Mouse (Mus musculus) myocyte (in vitro differentiated cells): ENCODE data around the gene Vdr. TPM values are rescaled to one million over a fixed set of nuclear protein-coding genes. Genes with fewer than 3 reads are reported as not detected.

Experiments
- H3K27me3 ChIP-seq: one replicate; pipeline ENCODE4 v1.6.1; 2011; ENCODE audit not compliant: control insufficient read depth, insufficient read depth, insufficient read length
- H3K36me3 ChIP-seq: one replicate; pipeline ENCODE4 v1.6.1; 2011; ENCODE audit not compliant: control insufficient read depth, insufficient read depth
- H3K4me2 ChIP-seq: one replicate; pipeline ENCODE4 v1.6.1; 2011; ENCODE audit warnings: low read depth, control low read depth
- H3K4me3 ChIP-seq: one replicate; pipeline ENCODE4 v1.5.1; 2011; ENCODE audit warnings: mild to moderate bottlenecking, control low read depth, moderate library complexity
- H3K79me2 ChIP-seq: one replicate; pipeline ENCODE4 v1.6.1; 2011; ENCODE audit not compliant: control insufficient read depth, insufficient read depth
- H3ac ChIP-seq: one replicate; pipeline ENCODE4 v1.6.1; 2011; ENCODE audit not compliant: control insufficient read depth, insufficient read length
- CEBPB ChIP-seq: IDR thresholded peaks from 2 replicates; pipeline ENCODE4 v1.6.1; 2011; ENCODE audit warnings: mild to moderate bottlenecking, moderate library complexity; ENCODE audit not compliant: poor library complexity, insufficient read depth, severe bottlenecking
- E2F4 ChIP-seq: IDR thresholded peaks from one replicate; pipeline ENCODE4 v1.6.1; 2011; ENCODE audit warnings: mild to moderate bottlenecking, control low read depth, moderate library complexity; ENCODE audit not compliant: insufficient read depth
- MAX ChIP-seq: IDR thresholded peaks from one replicate; pipeline ENCODE4 v1.6.1; 2011; ENCODE audit warnings: low read depth, mild to moderate bottlenecking, control low read depth
- MYOD1 ChIP-seq, 3 experiments: IDR thresholded peaks; one replicate each; pipeline ENCODE4 v1.6.1; 2011; ENCODE audit warnings: control low read depth in 2 of 3, low read depth in 2 of 3, mild to moderate bottlenecking in 2 of 3, moderate library complexity in 1 of 3; ENCODE audit not compliant: insufficient read length in 2 of 3, control insufficient read depth in 1 of 3
- MYOG ChIP-seq, 3 experiments: IDR thresholded peaks; one replicate each; pipeline ENCODE4 v1.6.1; 2011; ENCODE audit warnings: control low read depth in 2 of 3, low read depth in 2 of 3, mild to moderate bottlenecking in 2 of 3; ENCODE audit not compliant: insufficient read length in 2 of 3, control insufficient read depth in 1 of 3, insufficient read depth in 1 of 3
- POLR2A ChIP-seq: IDR thresholded peaks from one replicate; pipeline ENCODE4 v1.6.1; 2011; ENCODE audit warnings: low read depth, mild to moderate bottlenecking, control low read depth, moderate library complexity; ENCODE audit not compliant: insufficient read length
- POLR2AphosphoS2 ChIP-seq: IDR thresholded peaks from one replicate; pipeline ENCODE4 v1.6.1; 2011; ENCODE audit warnings: low read depth, control low read depth; ENCODE audit not compliant: insufficient read length
- REST ChIP-seq: IDR thresholded peaks from one replicate; pipeline ENCODE4 v1.6.1; 2011; ENCODE audit warnings: mild to moderate bottlenecking, control low read depth, moderate library complexity; ENCODE audit not compliant: insufficient read depth, insufficient read length
- SRF ChIP-seq: IDR thresholded peaks from one replicate; pipeline ENCODE4 v1.6.1; 2011; ENCODE audit warnings: low read depth; ENCODE audit not compliant: control insufficient read depth, insufficient read length
- TCF12 ChIP-seq: IDR thresholded peaks from one replicate; pipeline ENCODE4 v1.6.1; 2011; ENCODE audit warnings: mild to moderate bottlenecking, control low read depth; ENCODE audit not compliant: poor library complexity, insufficient read depth, severe bottlenecking
- TCF3 ChIP-seq: IDR thresholded peaks from one replicate; pipeline ENCODE4 v1.6.1; 2011; ENCODE audit warnings: low read depth, control low read depth; ENCODE audit not compliant: insufficient read length
- USF1 ChIP-seq: IDR thresholded peaks from one replicate; pipeline ENCODE4 v1.6.1; 2011; ENCODE audit warnings: low read depth, mild to moderate bottlenecking, control low read depth, moderate library complexity
- polyA plus RNA-seq: library from polyadenylated mRNA; unstranded; fragments of >200 nt; fragmentation: generic; extraction: Trizol; gene quantifications from one replicate; pipeline ENCODE4 v1.2.1, GENCODE M21; 2012; ENCODE audit warnings: missing spikeins

The Vdr gene
- polyA plus RNA-seq, 1 experiment = 9.8 TPM

DNA sequence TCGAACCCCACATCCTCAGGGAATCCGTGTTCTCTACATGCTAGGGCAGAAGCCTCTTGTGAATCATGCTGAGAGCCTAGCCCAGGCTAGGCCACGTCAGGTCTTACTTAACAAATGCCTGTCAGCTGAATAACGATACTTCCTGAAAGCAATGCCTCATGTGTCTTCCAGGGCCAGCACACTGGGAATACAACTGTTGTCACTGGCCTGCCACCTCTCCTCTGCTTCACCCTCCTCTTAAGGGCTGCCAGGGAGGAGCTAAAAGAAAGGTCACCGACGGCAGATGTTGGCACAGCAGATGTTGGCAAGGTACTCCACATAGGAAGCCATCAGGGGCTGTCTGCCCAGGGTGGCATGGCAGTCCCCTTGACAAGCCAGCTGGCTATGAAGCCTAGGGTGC lies 86.4 kb downstream of the Vdr start:
- Histone ChIP-seq H3K79me2 (peaks cover 57% of the 10 kb centered on the region), H3K27me3 (no peaks in the 10 kb centered on the region), H3K4me3 (peak overlapping the region; percentile 13), H3K36me3 (no peaks in the 10 kb centered on the region), H3ac (no peak overlapping the region), H3K4me2 (peak overlapping the region; percentile 90)
- TF ChIP-seq TCF3 (no peak), USF1 (no peak), POLR2A (no peak), MYOD1 (IDR thresholded peaks at IDR 0.05; ENCODE audit: control insufficient read depth in 1 of 3, insufficient read length in 2 of 3, low read depth in 2 of 3) (no peak), CEBPB (no peak), E2F4 (no peak), TCF12 (no peak), SRF (no peak), REST (no peak), MAX (no peak), POLR2AphosphoS2 (no peak), MYOG (IDR thresholded peaks at IDR 0.05; ENCODE audit: control insufficient read depth in 1 of 3, insufficient read depth in 1 of 3, insufficient read length in 2 of 3, low read depth in 2 of 3) (no peak)

- Histone ChIP-seq H3ac (no peak overlapping the region), H3K4me3 (no peak overlapping the region), H3K36me3 (no peaks in the 10 kb centered on the region), H3K4me2 (no peak overlapping the region), H3K79me2 (peaks cover 52% of the 10 kb centered on the region), H3K27me3 (no peaks in the 10 kb centered on the region)
- TF ChIP-seq USF1 = no peak
- no peak for TF ChIP-seq MYOD1 (IDR thresholded peaks at IDR 0.05; ENCODE audit: control insufficient read depth in 1 of 3, insufficient read length in 2 of 3, low read depth in 2 of 3)
- no peak for TF ChIP-seq POLR2AphosphoS2
- TF ChIP-seq MYOG (IDR thresholded peaks at IDR 0.05; ENCODE audit: control insufficient read depth in 1 of 3, insufficient read depth in 1 of 3, insufficient read length in 2 of 3, low read depth in 2 of 3) = no peak
- no peak for TF ChIP-seq SRF
- TF ChIP-seq E2F4 = no peak
Observed at GRCm38 (mm10) chr15:97823479-97823878, 87.0 kb downstream of the Vdr start.

DNA sequence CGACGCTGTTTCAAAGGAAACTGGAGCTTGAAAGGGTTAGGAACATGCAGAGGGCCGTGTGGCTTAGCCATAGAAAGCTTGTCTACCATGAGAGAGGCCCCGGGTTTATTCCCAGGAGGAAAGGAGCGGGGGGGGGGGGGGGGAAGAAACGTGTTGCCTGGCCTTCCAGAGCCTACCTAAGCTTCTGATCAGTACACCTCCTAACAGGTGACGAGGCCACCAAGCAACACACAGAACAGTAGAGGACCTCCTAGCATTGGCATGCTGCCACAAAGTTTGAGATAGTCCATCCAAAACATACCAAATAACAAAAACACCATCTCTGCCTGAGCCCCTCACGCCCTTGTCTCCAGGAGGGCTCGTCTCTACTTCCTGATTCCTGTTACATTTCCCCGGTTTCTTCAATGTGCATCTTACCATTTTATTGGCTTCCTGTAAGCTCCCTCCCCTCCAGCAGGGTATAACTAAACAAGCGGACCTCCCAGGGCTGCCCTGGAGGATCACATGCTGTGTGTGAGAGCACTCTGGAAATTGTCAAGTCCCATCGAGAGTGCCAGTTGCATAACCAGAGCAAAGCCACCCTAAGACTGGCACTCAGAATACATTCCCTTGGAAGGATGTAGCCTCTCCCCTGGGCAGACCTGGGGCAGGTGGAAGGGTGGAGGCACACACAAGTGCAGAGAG lies 87.7 kb downstream of the Vdr start:
- Histone ChIP-seq H3K27me3 (no peaks in the 10 kb centered on the region), H3K36me3 (no peaks in the 10 kb centered on the region), H3K4me2 (no peak overlapping the region), H3K79me2 (peaks cover 45% of the 10 kb centered on the region), H3ac (no peak overlapping the region), H3K4me3 (no peak overlapping the region)
- TF ChIP-seq POLR2AphosphoS2 (no peak), REST (no peak), TCF12 (no peak), MYOG (IDR thresholded peaks at IDR 0.05; ENCODE audit: control insufficient read depth in 1 of 3, insufficient read depth in 1 of 3, insufficient read length in 2 of 3, low read depth in 2 of 3) (no peak), SRF (no peak), USF1 (no peak), E2F4 (no peak), POLR2A (no peak), CEBPB (no peak), MAX (no peak), TCF3 (no peak), MYOD1 (IDR thresholded peaks at IDR 0.05; ENCODE audit: control insufficient read depth in 1 of 3, insufficient read length in 2 of 3, low read depth in 2 of 3) (no peak)

DNA sequence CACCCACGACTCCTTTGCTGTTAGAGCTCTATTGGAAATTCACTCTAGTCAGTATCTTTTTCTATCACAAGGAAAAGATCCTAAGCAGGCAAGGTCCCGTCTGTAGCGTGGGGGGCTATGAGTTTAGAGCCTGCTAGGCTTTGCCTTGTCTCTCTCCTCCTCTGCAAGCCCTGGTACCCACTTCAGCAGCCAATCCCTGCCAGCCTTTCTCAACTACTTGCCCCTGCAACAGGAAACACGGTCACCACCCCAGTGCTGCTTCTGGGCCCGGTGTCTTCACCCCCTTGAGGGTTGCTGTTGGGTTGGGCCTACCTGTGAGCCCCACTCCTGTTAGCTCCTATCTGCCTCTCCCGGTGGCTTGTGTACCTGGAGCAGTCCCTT lies 88.5 kb downstream of the Vdr start:
- H3K4me2 ChIP-seq = no peak overlapping the region
- no peak for TF ChIP-seq POLR2AphosphoS2
- TF ChIP-seq MYOD1 (IDR thresholded peaks at IDR 0.05; ENCODE audit: control insufficient read depth in 1 of 3, insufficient read length in 2 of 3, low read depth in 2 of 3) = no peak
- TF ChIP-seq POLR2A = no peak
- no peak for TF ChIP-seq CEBPB
- no peak for TF ChIP-seq MAX
- TF ChIP-seq MYOG (IDR thresholded peaks at IDR 0.05; ENCODE audit: control insufficient read depth in 1 of 3, insufficient read depth in 1 of 3, insufficient read length in 2 of 3, low read depth in 2 of 3) = no peak
- no peak for TF ChIP-seq TCF3
- no peak for TF ChIP-seq TCF12
- no peak for TF ChIP-seq USF1

More for the DNA sequence above, 88.5 kb downstream of the Vdr start:
- H3K79me2 ChIP-seq = peaks cover 51% of the 10 kb centered on the region
- no peak overlapping the region for H3K4me3 ChIP-seq
- H3K27me3 ChIP-seq = no peaks in the 10 kb centered on the region
- H3ac ChIP-seq = no peak overlapping the region
- no peaks in the 10 kb centered on the region for H3K36me3 ChIP-seq
